Mouse (Mus musculus) stomach, embryonic 14.5 days (tissue): ENCODE data around the gene Rora. TPM values are rescaled to one million over a fixed set of nuclear protein-coding genes. Genes with fewer than 3 reads are reported as not detected.

Experiments
- ATAC-seq: fragments of 200-750 bp; cut with Nextera tagmentation; 2 replicates; pipeline ENCODE4 v1.8.0; 2017; ENCODE audit warnings: low read depth, moderate TSS enrichment; ENCODE audit not compliant: insufficient number of reproducible peaks, insufficient read depth, low FRiP score
- H3K27ac ChIP-seq: fragments of 300-500 bp; sonication (generic); 2 replicates; pipeline ENCODE4 v1.5.1; 2014; ENCODE audit warnings: mild to moderate bottlenecking, low read length, moderate library complexity, mixed read lengths
- H3K27me3 ChIP-seq: fragments of 300-500 bp; sonication (generic); 2 replicates; pipeline ENCODE4 v1.6.1; 2014; ENCODE audit warnings: low read length, control low read depth, mixed read lengths; ENCODE audit not compliant: control insufficient read depth, insufficient read depth
- H3K36me3 ChIP-seq: fragments of 300-500 bp; sonication (generic); 2 replicates; pipeline ENCODE4 v1.6.1; 2014; ENCODE audit warnings: mild to moderate bottlenecking, control low read depth, low read length, moderate library complexity, mixed read lengths; ENCODE audit not compliant: control insufficient read depth, insufficient read depth
- H3K4me1 ChIP-seq: fragments of 300-500 bp; sonication (generic); 2 replicates; pipeline ENCODE4 v1.6.1; 2014; ENCODE audit warnings: low read length, control low read depth, mixed read lengths; ENCODE audit not compliant: control insufficient read depth, insufficient read depth
- H3K4me2 ChIP-seq: fragments of 300-500 bp; sonication (generic); replicated peaks from 2 replicates; pipeline ENCODE4 v1.6.1; 2014; ENCODE audit warnings: low read depth, low read length, control low read depth
- H3K4me3 ChIP-seq: fragments of 300-500 bp; sonication (generic); 2 replicates; pipeline ENCODE4 v1.5.1; 2014; ENCODE audit warnings: low read depth, low read length, control low read depth
- H3K9ac ChIP-seq: fragments of 300-500 bp; sonication (generic); replicated peaks from 2 replicates; pipeline ENCODE4 v1.6.1; 2014; ENCODE audit warnings: low read depth, mild to moderate bottlenecking, control low read depth, low read length, moderate library complexity, mixed read lengths
- H3K9me3 ChIP-seq: fragments of 300-500 bp; sonication (generic); 2 replicates; pipeline ENCODE4 v1.6.1; 2016; ENCODE audit warnings: low read depth, low read length, control low read depth; ENCODE audit not compliant: control insufficient read depth
- WGBS: fragments of 180-500 bp; shearing (Covaris S2); extraction: QIAGEN DNeasy Blood & Tissue Kit; methylation state at CpG from one replicate; pipeline ENCODE4 v1.1.7; 2014; 5-methylcytosine and 5-hydroxymethylcytosine counted together
- polyA plus RNA-seq: library from polyadenylated mRNA; unstranded; fragments of >200 nt; fragmentation: Nextera tagmentation; extraction: Ambion mirVana; gene quantifications from 2 replicates; pipeline ENCODE4 v1.2.1, GENCODE M21; 2014

The Rora gene
- polyA plus RNA-seq, 1 experiment from 2014 or later, result 7.1 TPM

- no peaks in the 10 kb centered on the region for H3K4me1 ChIP-seq
- no peak overlapping the region for H3K4me2 ChIP-seq
- H3K9me3 ChIP-seq, result no peaks in the 10 kb centered on the region
- no peak for ATAC-seq
- H3K27ac ChIP-seq, result no peak overlapping the region
- H3K4me3 ChIP-seq, result no peak overlapping the region
- 57% methylated on average over 3 of the region's 3 CpGs for WGBS
- H3K27me3 ChIP-seq, result no peaks in the 10 kb centered on the region
- H3K9ac ChIP-seq, result no peak overlapping the region
- H3K36me3 ChIP-seq, result no peaks in the 10 kb centered on the region
These were observed 382.7 kb downstream of the Rora start for GRCm38 (mm10) chr9:69036296-69036695.

- 89% methylated on average over 8 of the region's 8 CpGs for WGBS
- no peak for ATAC-seq
- Histone ChIP-seq H3K4me2 (no peak overlapping the region), H3K4me3 (no peak overlapping the region), H3K9me3 (no peaks in the 10 kb centered on the region), H3K27me3 (no peaks in the 10 kb centered on the region), H3K4me1 (no peaks in the 10 kb centered on the region), H3K9ac (no peak overlapping the region), H3K27ac (no peak overlapping the region), H3K36me3 (no peaks in the 10 kb centered on the region)
These were observed 390.5 kb downstream of the Rora start for GRCm38 (mm10) chr9:69043920-69044613.

- WGBS, result 86% methylated on average over 7 of the region's 7 CpGs
- Histone ChIP-seq H3K27ac (no peak overlapping the region), H3K27me3 (no peaks in the 10 kb centered on the region), H3K9ac (no peak overlapping the region), H3K36me3 (no peaks in the 10 kb centered on the region), H3K9me3 (no peaks in the 10 kb centered on the region), H3K4me3 (no peak overlapping the region), H3K4me1 (no peaks in the 10 kb centered on the region), H3K4me2 (no peak overlapping the region)
- no peak for ATAC-seq
These were observed 391.1 kb downstream of the Rora start for GRCm38 (mm10) chr9:69044614-69045133.

GRCm38 (mm10) chr9:69045908-69046307 lies 392.3 kb downstream of the Rora start:
- Histone ChIP-seq H3K27me3 (no peaks in the 10 kb centered on the region), H3K9me3 (no peaks in the 10 kb centered on the region), H3K4me1 (no peaks in the 10 kb centered on the region), H3K27ac (no peak overlapping the region), H3K4me3 (no peak overlapping the region), H3K36me3 (no peaks in the 10 kb centered on the region), H3K4me2 (no peak overlapping the region), H3K9ac (no peak overlapping the region)
- 82% methylated on average over 8 of the region's 8 CpGs for WGBS
- ATAC-seq, result no peak

- 67% methylated on average over 8 of the region's 8 CpGs for WGBS
These were observed 397.3 kb downstream of the Rora start for GRCm38 (mm10) chr9:69050856-69051255.

GRCm38 (mm10) chr9:69051890-69052289 lies 398.3 kb downstream of the Rora start:
- no peak overlapping the region for H3K4me2 ChIP-seq
- H3K36me3 ChIP-seq, result no peaks in the 10 kb centered on the region
- no peak overlapping the region for H3K9ac ChIP-seq
- H3K4me1 ChIP-seq, result no peaks in the 10 kb centered on the region
- H3K9me3 ChIP-seq, result no peaks in the 10 kb centered on the region
- no peaks in the 10 kb centered on the region for H3K27me3 ChIP-seq
- no peak overlapping the region for H3K27ac ChIP-seq
- 89% methylated on average over 5 of the region's 5 CpGs for WGBS
- no peak overlapping the region for H3K4me3 ChIP-seq
- no peak for ATAC-seq

More at GRCm38 (mm10) chr9:69050856-69051255, 397.3 kb downstream of the Rora start:
- no peaks in the 10 kb centered on the region for H3K27me3 ChIP-seq
- no peaks in the 10 kb centered on the region for H3K4me1 ChIP-seq
- H3K27ac ChIP-seq, result no peak overlapping the region
- H3K9me3 ChIP-seq, result no peaks in the 10 kb centered on the region
- no peak for ATAC-seq
- H3K4me2 ChIP-seq, result no peak overlapping the region
- H3K36me3 ChIP-seq, result no peaks in the 10 kb centered on the region
- no peak overlapping the region for H3K4me3 ChIP-seq
- H3K9ac ChIP-seq, result no peak overlapping the region

- WGBS, result 96% methylated on average over 5 of the region's 5 CpGs
These were observed 401.7 kb downstream of the Rora start for GRCm38 (mm10) chr9:69055302-69055701.

GRCm38 (mm10) chr9:69071203-69071867 lies 417.7 kb downstream of the Rora start:
- H3K27ac ChIP-seq, result no peak overlapping the region

More at GRCm38 (mm10) chr9:69055302-69055701, 401.7 kb downstream of the Rora start:
- Histone ChIP-seq H3K9me3 (no peaks in the 10 kb centered on the region), H3K4me2 (no peak overlapping the region), H3K36me3 (no peaks in the 10 kb centered on the region), H3K4me1 (no peaks in the 10 kb centered on the region), H3K27me3 (no peaks in the 10 kb centered on the region), H3K27ac (no peak overlapping the region), H3K9ac (no peak overlapping the region), H3K4me3 (no peak overlapping the region)
- no peak for ATAC-seq

More at GRCm38 (mm10) chr9:69071203-69071867, 417.7 kb downstream of the Rora start:
- Histone ChIP-seq H3K4me1 (no peaks in the 10 kb centered on the region; the same call in 1 of the 2 replicates), H3K27me3 (no peaks in the 10 kb centered on the region), H3K4me2 (no peak overlapping the region), H3K36me3 (no peaks in the 10 kb centered on the region), H3K9ac (no peak overlapping the region), H3K9me3 (no peaks in the 10 kb centered on the region), H3K4me3 (no peak overlapping the region)
- no peak for ATAC-seq
- WGBS, result 51% methylated on average over 15 of the region's 15 CpGs
